Mouse (Mus musculus): ENCODE measurements around the gene Nup85.

GRCm38 (mm10) chr11:115614346-115615107, 50.3 kb downstream of the Nup85 start:
- no peak for TF ChIP-seq GATA1 (IDR thresholded peaks at IDR 0.05; ENCODE audit: borderline replicate concordance, low read length)
- no peak for TF ChIP-seq FLI1 (IDR thresholded peaks at IDR 0.05; ENCODE audit: low read length)

Data from megakaryocyte, embryonic 14.5 days (primary cell).